Mouse (Mus musculus) kidney, postnatal 0 days (tissue): ENCODE results near the gene Ncor2. TPM values are rescaled to one million over a fixed set of nuclear protein-coding genes. Genes with fewer than 3 reads are reported as not detected.

Experiments
- ATAC-seq: fragments of 200-750 bp; cut with Nextera tagmentation; replicated peaks from 2 replicates; pipeline ENCODE4 v1.8.0; 2017; ENCODE audit warnings: low read depth, moderate number of reproducible peaks, moderate TSS enrichment, moderate library complexity; ENCODE audit not compliant: low FRiP score
- DNase-seq: peaks from one replicate; pipeline ENCODE4 v3.0.0-alpha.2; 2016; ENCODE audit warnings: low spot score
- H3K27ac ChIP-seq: fragments of 300-500 bp; sonication (generic); 2 replicates; pipeline ENCODE4 v1.5.1; 2014; ENCODE audit warnings: mild to moderate bottlenecking
- H3K27me3 ChIP-seq: fragments of 300-500 bp; sonication (generic); 2 replicates; pipeline ENCODE4 v1.6.1; 2014; ENCODE audit warnings: low read length, mixed read lengths; ENCODE audit not compliant: insufficient read depth
- H3K36me3 ChIP-seq: fragments of 300-500 bp; sonication (generic); 2 replicates; pipeline ENCODE4 v1.6.1; 2014; ENCODE audit warnings: low read length, mixed read lengths; ENCODE audit not compliant: insufficient read depth
- H3K4me1 ChIP-seq: fragments of 300-500 bp; sonication (generic); replicated peaks from 2 replicates; pipeline ENCODE4 v1.6.1; 2014; ENCODE audit warnings: antibody characterized with exemption, low read length, mixed read lengths; ENCODE audit not compliant: insufficient read depth
- H3K4me2 ChIP-seq: fragments of 300-500 bp; sonication (generic); 2 replicates; pipeline ENCODE4 v1.6.1; 2014; ENCODE audit warnings: mild to moderate bottlenecking, low read length, moderate library complexity, mixed read lengths
- H3K4me3 ChIP-seq: fragments of 300-500 bp; sonication (generic); replicated peaks from 2 replicates; pipeline ENCODE4 v1.5.1; 2014; ENCODE audit warnings: low read depth, low read length
- H3K9ac ChIP-seq: fragments of 300-500 bp; sonication (generic); 2 replicates; pipeline ENCODE4 v1.6.1; 2014; ENCODE audit warnings: low read depth, low read length
- H3K9me3 ChIP-seq: fragments of 300-500 bp; sonication (generic); replicated peaks from 2 replicates; pipeline ENCODE4 v1.6.1; 2016; ENCODE audit warnings: low read length, inconsistent platforms, mixed read lengths
- CTCF ChIP-seq: IDR thresholded peaks from 2 replicates; pipeline ENCODE4 v1.5.1; 2016; ENCODE audit warnings: antibody characterized with exemption, low read depth, mild to moderate bottlenecking, moderate library complexity
- WGBS: fragments of 180-500 bp; shearing (Covaris S2); extraction: QIAGEN DNeasy Blood & Tissue Kit; methylation state at CpG from one replicate; pipeline ENCODE4 v1.1.7; 2014; 5-methylcytosine and 5-hydroxymethylcytosine counted together
- polyA plus RNA-seq: library from polyadenylated mRNA; unstranded; fragments of >200 nt; fragmentation: Nextera tagmentation; extraction: Ambion mirVana; gene quantifications from 2 replicates; pipeline ENCODE4 v1.2.1, GENCODE M21; 2015

Ncor2 gene
- polyA plus RNA-seq, 1 experiment from 2014 or later: 14.6 TPM

GRCm38 (mm10) chr5:125036483-125036882 is 142.5 kb downstream of the Ncor2 start:
- Histone ChIP-seq H3K9me3 (no peaks in the 10 kb centered on the region), H3K27me3 (no peaks in the 10 kb centered on the region), H3K4me2 (no peak overlapping the region), H3K9ac (no peak overlapping the region), H3K4me1 (peaks cover 13% of the 10 kb centered on the region; the same call in 1 of the 2 replicates), H3K36me3 (peaks cover 65% of the 10 kb centered on the region), H3K4me3 (no peak overlapping the region), H3K27ac (no peak overlapping the region)
- 90% methylated on average over 8 of the region's 8 CpGs for WGBS
- no peak for TF ChIP-seq CTCF
- DNase-seq (no peak), ATAC-seq (no peak)

GRCm38 (mm10) chr5:125028911-125029310 is 150.1 kb downstream of the Ncor2 start:
- 97% methylated on average over 20 of the region's 20 CpGs for WGBS
- H3K36me3 ChIP-seq: peaks cover 88% of the 10 kb centered on the region
- H3K4me3 ChIP-seq: no peak overlapping the region
- no peaks in the 10 kb centered on the region for H3K4me1 ChIP-seq
- H3K27ac ChIP-seq: no peak overlapping the region
- DNase-seq: no peak
- no peaks in the 10 kb centered on the region for H3K9me3 ChIP-seq
- no peaks in the 10 kb centered on the region for H3K27me3 ChIP-seq
- no peak overlapping the region for H3K4me2 ChIP-seq
- ATAC-seq: no peak
- no peak overlapping the region for H3K9ac ChIP-seq
- TF ChIP-seq CTCF: no peak

- no peaks in the 10 kb centered on the region for H3K27me3 ChIP-seq
- no peaks in the 10 kb centered on the region for H3K4me1 ChIP-seq
- peaks cover 89% of the 10 kb centered on the region for H3K36me3 ChIP-seq
- no peak overlapping the region for H3K4me3 ChIP-seq
- no peak for DNase-seq
- H3K9me3 ChIP-seq: no peaks in the 10 kb centered on the region
- H3K9ac ChIP-seq: no peak overlapping the region
- WGBS: 87% methylated on average over 15 of the region's 15 CpGs
- ATAC-seq: no peak
- TF ChIP-seq CTCF: no peak
- no peak overlapping the region for H3K4me2 ChIP-seq
- no peak overlapping the region for H3K27ac ChIP-seq
Observed at GRCm38 (mm10) chr5:125028371-125028770, 150.6 kb downstream of the Ncor2 start.

GRCm38 (mm10) chr5:125024002-125024401 is 155.0 kb downstream of the Ncor2 start:
- 77% methylated on average over 14 of the region's 14 CpGs for WGBS
- Histone ChIP-seq H3K27me3 (no peaks in the 10 kb centered on the region), H3K9me3 (no peaks in the 10 kb centered on the region), H3K4me3 (no peak overlapping the region), H3K4me2 (no peak overlapping the region), H3K36me3 (peaks cover 65% of the 10 kb centered on the region), H3K27ac (no peak overlapping the region), H3K9ac (no peak overlapping the region), H3K4me1 (no peaks in the 10 kb centered on the region)
- TF ChIP-seq CTCF: peak; percentile 68
- DNase-seq (no peak), ATAC-seq (no peak)

GRCm38 (mm10) chr5:125021298-125021697 is 157.7 kb downstream of the Ncor2 start:
- no peak for ATAC-seq
- Histone ChIP-seq H3K36me3 (peaks cover 56% of the 10 kb centered on the region), H3K27ac (no peak overlapping the region), H3K9me3 (no peaks in the 10 kb centered on the region), H3K4me1 (no peaks in the 10 kb centered on the region), H3K4me3 (no peak overlapping the region), H3K27me3 (no peaks in the 10 kb centered on the region), H3K4me2 (no peak overlapping the region), H3K9ac (no peak overlapping the region)
- no peak for TF ChIP-seq CTCF
- no peak for DNase-seq
- WGBS: 62% methylated on average over 11 of the region's 11 CpGs

GRCm38 (mm10) chr5:125019099-125019498 is 159.9 kb downstream of the Ncor2 start:
- TF ChIP-seq CTCF: no peak
- H3K4me1 ChIP-seq: no peaks in the 10 kb centered on the region
- H3K9ac ChIP-seq: no peak overlapping the region
- DNase-seq (no peak), ATAC-seq (no peak)
- H3K9me3 ChIP-seq: no peaks in the 10 kb centered on the region
- H3K27me3 ChIP-seq: no peaks in the 10 kb centered on the region
- WGBS: 73% methylated on average over 5 of the region's 5 CpGs
- H3K4me2 ChIP-seq: no peak overlapping the region
- no peak overlapping the region for H3K4me3 ChIP-seq
- peaks cover 44% of the 10 kb centered on the region for H3K36me3 ChIP-seq
- no peak overlapping the region for H3K27ac ChIP-seq

- DNase-seq: no peak
- 53% methylated on average over 15 of the region's 15 CpGs for WGBS
Observed at GRCm38 (mm10) chr5:125017332-125017731, 161.7 kb downstream of the Ncor2 start.

More at GRCm38 (mm10) chr5:125017332-125017731, 161.7 kb downstream of the Ncor2 start:
- H3K27ac ChIP-seq: no peak overlapping the region
- no peaks in the 10 kb centered on the region for H3K27me3 ChIP-seq
- H3K9ac ChIP-seq: no peak overlapping the region
- no peak overlapping the region for H3K4me3 ChIP-seq
- H3K4me2 ChIP-seq: no peak overlapping the region
- H3K36me3 ChIP-seq: peaks cover 29% of the 10 kb centered on the region
- no peak for TF ChIP-seq CTCF
- no peaks in the 10 kb centered on the region for H3K9me3 ChIP-seq
- H3K4me1 ChIP-seq: no peaks in the 10 kb centered on the region
- ATAC-seq: no peak; the same call in 1 of the 2 replicates
